ENCODE assay signal across 9 mouse cellular contexts in genomic region chr6:52963840-52964690, GRCm38 (mm10).
DNase-seq lines count a peak whose midpoint lies in the region; ATAC-seq lines count a peak whose summit lies in the region.
"Had no signal": no experiment of that assay in that cellular context is flagged by ENCODE, and none has a peak within 500 bp of the region (broad histone marks: within the 10 kb centered on the region; RNA-seq: fewer than 3 reads in every experiment).

No protein-coding gene starts in this region.

- peaks cover 6% of the 10 kb centered on the region; the same call in 1 of the 2 replicates for H3K4me1 ChIP-seq in midbrain, embryonic 14.5 days (ENCODE audit: control insufficient read depth, insufficient read depth, low read length)
- H3K4me1 ChIP-seq in midbrain, embryonic 16.5 days (ENCODE audit: control insufficient read depth, insufficient read depth, low read length), result peaks cover 13% of the 10 kb centered on the region
- H3K4me1 ChIP-seq in embryonic facial prominence, embryonic 11.5 days (ENCODE audit: control insufficient read depth, insufficient read depth, low read length), result peaks cover 2% of the 10 kb centered on the region
- peaks cover 54% of the 10 kb centered on the region for H3K4me1 ChIP-seq in limb, embryonic 11.5 days (ENCODE audit: control insufficient read depth, insufficient read depth, low read length)

- H3K36me3 ChIP-seq in midbrain, embryonic 14.5 days (ENCODE audit: control insufficient read depth, insufficient read depth, low read length), result no peaks in the 10 kb centered on the region
- H3K36me3 ChIP-seq in midbrain, embryonic 16.5 days (ENCODE audit: control insufficient read depth, insufficient read depth, low read length), result no peaks in the 10 kb centered on the region
- H3K36me3 ChIP-seq in embryonic facial prominence, embryonic 11.5 days (replicated peaks; ENCODE audit: control insufficient read depth, insufficient read depth, low read depth, low read length), result no peaks in the 10 kb centered on the region
- H3K36me3 ChIP-seq in limb, embryonic 11.5 days (ENCODE audit: control insufficient read depth, insufficient read depth, low read length), result no peaks in the 10 kb centered on the region

- whole genome bisulfite sequencing in midbrain, embryonic 14.5 days, result 61% methylated on average over 13 of the region's 13 CpGs
- WGBS in midbrain, embryonic 16.5 days, result 52% methylated on average over 13 of the region's 13 CpGs
- WGBS in embryonic facial prominence, embryonic 11.5 days, result 58% methylated on average over 13 of the region's 13 CpGs
- whole genome bisulfite sequencing in limb, embryonic 11.5 days, result 39% methylated on average over 13 of the region's 13 CpGs

- H3K27me3 ChIP-seq in midbrain, embryonic 14.5 days (ENCODE audit: control insufficient read depth, insufficient read depth, low read length), result no peaks in the 10 kb centered on the region
- H3K27me3 ChIP-seq in midbrain, embryonic 16.5 days (ENCODE audit: control insufficient read depth, insufficient read depth, low read depth, low read length), result no peaks in the 10 kb centered on the region
- no peaks in the 10 kb centered on the region for H3K27me3 ChIP-seq in embryonic facial prominence, embryonic 11.5 days (ENCODE audit: control insufficient read depth, insufficient read depth, low read length)
- no peaks in the 10 kb centered on the region for H3K27me3 ChIP-seq in limb, embryonic 11.5 days (ENCODE audit: control insufficient read depth, insufficient read depth, low read length)

- no peak overlapping the region for H3K9ac ChIP-seq in midbrain, embryonic 14.5 days (replicated peaks; ENCODE audit: low read length)
- H3K9ac ChIP-seq in midbrain, embryonic 16.5 days (ENCODE audit: low read depth, low read length), result no peak overlapping the region
- no peak overlapping the region for H3K9ac ChIP-seq in embryonic facial prominence, embryonic 11.5 days (replicated peaks; ENCODE audit: low read length)
- peak overlapping the region; percentile 49; the same call in 1 of the 2 replicates for H3K9ac ChIP-seq in limb, embryonic 11.5 days (ENCODE audit: low read length)

- intact Hi-C loops in gastrocnemius, postnatal 36 days (cut with DNase I), result no loop called here

- no peak overlapping the region for H3K4me2 ChIP-seq in midbrain, embryonic 14.5 days (ENCODE audit: low read length)
- H3K4me2 ChIP-seq in midbrain, embryonic 16.5 days (ENCODE audit: low read length), result no peak overlapping the region
- H3K4me2 ChIP-seq in embryonic facial prominence, embryonic 11.5 days (ENCODE audit: low read depth, low read length), result no peak overlapping the region
- no peak overlapping the region; the same call in 1 of the 2 replicates for H3K4me2 ChIP-seq in limb, embryonic 11.5 days (ENCODE audit: low read depth, severe bottlenecking)

- peak; percentile 43 for DNase-seq in gastrocnemius, postnatal 10 days
- DNase-seq in gastrocnemius, postnatal 25 days, result no peak
- DNase-seq in midbrain, embryonic 14.5 days, result peak; percentile 78
- peak; percentile 24 for DNase-seq in embryonic facial prominence, embryonic 11.5 days (ENCODE audit: low spot score)
- DNase-seq in limb, embryonic 11.5 days (ENCODE audit: low spot score), result peak; percentile 60
- DNase-seq in thymus, postnatal 10 days (ENCODE audit: low spot score in 2 of 2), result no peak
- no peak for DNase-seq in gastrocnemius, postnatal 36 days

- H3K4me3 ChIP-seq in midbrain, embryonic 14.5 days (replicated peaks; ENCODE audit: low read depth, low read length), result no peak overlapping the region
- no peak overlapping the region for H3K4me3 ChIP-seq in midbrain, embryonic 16.5 days (ENCODE audit: low read depth, low read length)
- no peak overlapping the region for H3K4me3 ChIP-seq in embryonic facial prominence, embryonic 11.5 days (ENCODE audit: low read depth, low read length)
- no peak overlapping the region for H3K4me3 ChIP-seq in limb, embryonic 11.5 days (ENCODE audit: low read depth, low read length)
- H3K4me3 ChIP-seq: myocyte had no signal

- H3K27ac ChIP-seq in midbrain, embryonic 14.5 days (replicated peaks; ENCODE audit: low read depth, low read length), result no peak overlapping the region
- H3K27ac ChIP-seq in midbrain, embryonic 16.5 days (ENCODE audit: low read length), result no peak overlapping the region
- peak overlapping the region; percentile 62 for H3K27ac ChIP-seq in embryonic facial prominence, embryonic 11.5 days (replicated peaks; ENCODE audit: low read depth, low read length)
- peak overlapping the region; percentile 90 for H3K27ac ChIP-seq in limb, embryonic 11.5 days (replicated peaks; ENCODE audit: low read depth, low read length)

- no peak; the same call in 1 of the 2 replicates for ATAC-seq in midbrain, embryonic 14.5 days (ENCODE audit: low FRiP score, low TSS enrichment)
- ATAC-seq in midbrain, embryonic 16.5 days, result no peak
- ATAC-seq in embryonic facial prominence, embryonic 11.5 days (replicated peaks; ENCODE audit: insufficient number of reproducible peaks, low FRiP score, low TSS enrichment, low read depth), result no peak
- ATAC-seq in limb, embryonic 11.5 days (ENCODE audit: insufficient number of reproducible peaks, low FRiP score, low TSS enrichment, low read depth), result no peak

- no peaks in the 10 kb centered on the region for H3K9me3 ChIP-seq in midbrain, embryonic 14.5 days (ENCODE audit: control insufficient read depth, low read length)
- H3K9me3 ChIP-seq in midbrain, embryonic 16.5 days (replicated peaks; ENCODE audit: control insufficient read depth, low read length, poor library complexity, severe bottlenecking), result no peaks in the 10 kb centered on the region
- no peaks in the 10 kb centered on the region for H3K9me3 ChIP-seq in embryonic facial prominence, embryonic 11.5 days (replicated peaks; ENCODE audit: control insufficient read depth, low read length)
- no peaks in the 10 kb centered on the region for H3K9me3 ChIP-seq in limb, embryonic 11.5 days (ENCODE audit: control insufficient read depth, low read length)

Comparison
In these comparisons a context has a peak if more than half of its experiments do, and no peak if none do; other contexts are left out.
1. DNase-seq: peak in gastrocnemius, postnatal 10 days (single experiment), midbrain, embryonic 14.5 days (single experiment), embryonic facial prominence, embryonic 11.5 days (single experiment) and limb, embryonic 11.5 days (single experiment); none in gastrocnemius, postnatal 25 days (single experiment), thymus, postnatal 10 days (0 of 2) and gastrocnemius, postnatal 36 days (0 of 2).
2. H3K27ac ChIP-seq: peak in embryonic facial prominence, embryonic 11.5 days (single experiment) and limb, embryonic 11.5 days (single experiment); none in midbrain, embryonic 14.5 days (single experiment) and midbrain, embryonic 16.5 days (single experiment).